Mouse (Mus musculus) liver, adult 2 months (tissue): ENCODE measurements around the gene Gng7. TPM values are rescaled to one million over a fixed set of nuclear protein-coding genes. Genes with fewer than 3 reads are reported as not detected.

Source experiments
- DNase-seq: peaks from one replicate; pipeline ENCODE4 v3.0.0-alpha.2; 2011; ENCODE audit warnings: low read depth, low spot score; ENCODE audit errors: extremely low read depth
- H3K27ac ChIP-seq: fragments of 200-500 bp; replicated peaks from 2 replicates; pipeline ENCODE4 v1.5.1; 2012; ENCODE audit warnings: low read depth, mild to moderate bottlenecking, control low read depth, inconsistent platforms, low read length; ENCODE audit not compliant: insufficient read depth
- H3K27me3 ChIP-seq: fragments of 200-500 bp; 2 replicates; pipeline ENCODE4 v1.6.1; 2012; ENCODE audit warnings: mild to moderate bottlenecking, moderate library complexity, low read length, inconsistent platforms; ENCODE audit not compliant: control insufficient read depth, insufficient read depth
- H3K36me3 ChIP-seq: fragments of 200-500 bp; 2 replicates; pipeline ENCODE4 v1.6.1; 2012; ENCODE audit warnings: low read length, inconsistent platforms; ENCODE audit not compliant: control insufficient read depth, insufficient read depth
- H3K4me1 ChIP-seq: fragments of 200-500 bp; 2 replicates; pipeline ENCODE4 v1.6.1; 2011; ENCODE audit warnings: low read length; ENCODE audit not compliant: control insufficient read depth, insufficient read depth
- H3K4me3 ChIP-seq: fragments of 200-500 bp; 2 replicates; pipeline ENCODE4 v1.5.1; 2011; ENCODE audit warnings: low read depth, mild to moderate bottlenecking, control low read depth, low read length, moderate library complexity; ENCODE audit not compliant: insufficient read depth
- H3K79me2 ChIP-seq: fragments of 200-500 bp; 2 replicates; pipeline ENCODE4 v1.6.1; 2012; ENCODE audit warnings: inconsistent platforms, mild to moderate bottlenecking, low read length, moderate library complexity; ENCODE audit not compliant: control insufficient read depth, insufficient read depth
- H3K9ac ChIP-seq: fragments of 200-500 bp; 2 replicates; pipeline ENCODE4 v1.6.1; 2012; ENCODE audit warnings: low read depth, mild to moderate bottlenecking, control low read depth, inconsistent platforms, low read length
- CTCF ChIP-seq: fragments of 200-500 bp; IDR thresholded peaks from 2 replicates; pipeline ENCODE4 v1.5.1; 2011; ENCODE audit warnings: low read depth, low read length, control low read depth
- POLR2A ChIP-seq: fragments of 200-500 bp; IDR thresholded peaks from 2 replicates; pipeline ENCODE4 v1.6.1; 2011; ENCODE audit warnings: low read length, control low read depth; ENCODE audit not compliant: insufficient read depth; ENCODE audit errors: extremely low read depth
- WGBS: fragments of 180-500 bp; shearing (Covaris S2); methylation state at CpG from one replicate; pipeline ENCODE4 v1.1.7; 2018; 5-methylcytosine and 5-hydroxymethylcytosine counted together
- polyA plus RNA-seq: library from polyadenylated mRNA; depleted of rRNA; stranded (reverse); fragments of >200 nt; gene quantifications from 2 replicates; pipeline ENCODE4 v1.2.3, GENCODE M21; 2012
- total RNA-seq: library from RNA; depleted of rRNA; stranded (reverse); fragments of >200 nt; gene quantifications from 2 replicates; pipeline ENCODE4 v1.2.3, GENCODE M21; 2014

Gene Gng7
- total and polyA plus RNA-seq, 2 experiments = 0.09 to 0.65 TPM

- peak; percentile 92 for DNase-seq
Observed at GRCm38 (mm10) chr10:80963031-80963975, 51.4 kb downstream of the Gng7 start.

GRCm38 (mm10) chr10:80962585-80962984, 52.2 kb downstream of the Gng7 start:
- no peak for TF ChIP-seq CTCF
- no peak for TF ChIP-seq POLR2A
- H3K79me2 ChIP-seq = no peaks in the 10 kb centered on the region
- WGBS = 18% methylated on average over 5 of the region's 5 CpGs
- no peaks in the 10 kb centered on the region for H3K36me3 ChIP-seq
- peak overlapping the region; percentile 93 for H3K27ac ChIP-seq
- no peaks in the 10 kb centered on the region for H3K27me3 ChIP-seq
- peak; percentile 94 for DNase-seq
- H3K4me3 ChIP-seq = no peak overlapping the region
- peaks cover 56% of the 10 kb centered on the region for H3K4me1 ChIP-seq
- peak overlapping the region; percentile 24 for H3K9ac ChIP-seq

More at GRCm38 (mm10) chr10:80963031-80963975, 51.4 kb downstream of the Gng7 start:
- Histone ChIP-seq H3K4me3 (no peak overlapping the region), H3K36me3 (no peaks in the 10 kb centered on the region), H3K27ac (peak overlapping the region; percentile 70), H3K79me2 (no peaks in the 10 kb centered on the region), H3K9ac (no peak overlapping the region; the same call in 1 of the 2 replicates), H3K4me1 (peaks cover 50% of the 10 kb centered on the region), H3K27me3 (no peaks in the 10 kb centered on the region)
- 9% methylated on average over 12 of the region's 12 CpGs for WGBS
- no peak for TF ChIP-seq POLR2A
- TF ChIP-seq CTCF = no peak

- 17% methylated on average over 10 of the region's 10 CpGs for WGBS
- Histone ChIP-seq H3K79me2 (no peaks in the 10 kb centered on the region), H3K36me3 (no peaks in the 10 kb centered on the region), H3K9ac (peak overlapping the region; percentile 24), H3K27me3 (no peaks in the 10 kb centered on the region), H3K4me1 (peaks cover 57% of the 10 kb centered on the region), H3K4me3 (no peak overlapping the region), H3K27ac (peak overlapping the region; percentile 93)
- TF ChIP-seq CTCF (no peak), POLR2A (no peak)
- DNase-seq = peak; percentile 96
Observed at GRCm38 (mm10) chr10:80962051-80962472, 52.7 kb downstream of the Gng7 start.

- Histone ChIP-seq H3K27me3 (no peaks in the 10 kb centered on the region), H3K79me2 (no peaks in the 10 kb centered on the region), H3K4me1 (peaks cover 48% of the 10 kb centered on the region), H3K9ac (no peak overlapping the region), H3K36me3 (no peaks in the 10 kb centered on the region), H3K27ac (peak overlapping the region; percentile 5), H3K4me3 (no peak overlapping the region)
- no peak for TF ChIP-seq POLR2A
- TF ChIP-seq CTCF = peak; percentile 29; the same call in 1 of the 2 replicates
- 11% methylated on average over 16 of the region's 16 CpGs for WGBS
- DNase-seq = peak; percentile 97
Observed at GRCm38 (mm10) chr10:80960551-80961508, 53.9 kb downstream of the Gng7 start.

GRCm38 (mm10) chr10:80958979-80959637, 55.6 kb downstream of the Gng7 start:
- no peaks in the 10 kb centered on the region for H3K27me3 ChIP-seq
- H3K4me3 ChIP-seq = no peak overlapping the region
- WGBS = 32% methylated on average over 5 of the region's 5 CpGs
- peak overlapping the region; percentile 1; the same call in 1 of the 2 replicates for H3K27ac ChIP-seq
- H3K79me2 ChIP-seq = no peaks in the 10 kb centered on the region
- peaks cover 47% of the 10 kb centered on the region for H3K4me1 ChIP-seq
- no peak for TF ChIP-seq POLR2A
- TF ChIP-seq CTCF = no peak
- DNase-seq = peak; percentile 86
- no peaks in the 10 kb centered on the region for H3K36me3 ChIP-seq
- no peak overlapping the region for H3K9ac ChIP-seq
